Mouse (Mus musculus) left cerebral cortex, adult 11 months (tissue): ENCODE measurements at regions not wholly inside any gene's neighbourhood (a gene's known extent, or its start where the extent isn't known, plus 50 kb on each side); places are given as distances from the start of the nearest gene placed in this dataset.

ENCODE experiments used
- DNase-seq: peaks from one replicate; pipeline ENCODE4 v3.0.0; 2022; ENCODE audit warnings: low spot score

DNA sequence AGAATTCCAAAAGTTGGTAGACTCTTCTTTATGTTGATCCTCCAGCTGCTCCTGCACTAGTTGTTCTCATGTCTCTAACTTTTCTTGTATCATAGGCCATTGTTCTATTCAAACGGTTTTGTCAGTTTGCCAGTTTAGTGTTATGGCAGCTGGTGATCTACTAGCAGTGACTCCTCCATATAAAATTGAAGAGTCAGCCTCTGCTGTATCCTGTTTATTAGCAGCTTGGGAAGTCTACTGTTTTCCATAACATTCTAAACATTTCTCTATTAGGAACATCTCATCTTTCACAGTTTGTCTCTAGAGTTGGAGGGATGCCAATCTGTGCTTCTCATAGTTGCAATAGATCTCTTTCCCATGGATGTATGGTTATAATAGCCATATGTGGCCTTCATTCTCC is 58.6 kb downstream of the Drd1 start:
- no peak for DNase-seq

DNA sequence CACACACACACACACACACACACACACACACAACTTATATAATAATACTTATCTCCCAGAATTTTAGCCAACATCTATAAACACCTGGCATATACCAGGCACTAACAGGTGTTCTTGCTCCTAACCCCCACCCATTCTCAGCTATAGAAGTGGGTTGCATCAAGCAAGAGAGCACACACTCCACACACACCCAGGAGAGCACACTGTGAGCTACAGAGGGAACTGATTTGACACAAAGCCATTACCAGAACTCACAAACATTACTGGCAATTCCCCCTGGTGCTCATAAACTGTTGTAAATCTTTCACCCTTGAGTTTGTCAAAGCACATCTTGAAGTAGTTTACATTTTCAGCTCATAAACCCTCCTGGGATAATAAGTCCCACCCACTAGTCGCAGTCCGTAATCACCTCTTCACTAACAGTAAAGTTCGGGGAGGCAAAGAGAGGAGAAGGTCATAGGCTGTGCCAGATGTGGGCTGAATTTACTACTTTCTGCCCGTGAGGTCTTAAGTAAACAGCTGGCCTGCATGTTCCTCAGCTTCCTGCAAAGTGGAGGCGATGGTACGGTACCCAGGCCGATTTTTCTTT is 62.5 kb downstream of the Drd1 start:
- DNase-seq = no peak

DNA sequence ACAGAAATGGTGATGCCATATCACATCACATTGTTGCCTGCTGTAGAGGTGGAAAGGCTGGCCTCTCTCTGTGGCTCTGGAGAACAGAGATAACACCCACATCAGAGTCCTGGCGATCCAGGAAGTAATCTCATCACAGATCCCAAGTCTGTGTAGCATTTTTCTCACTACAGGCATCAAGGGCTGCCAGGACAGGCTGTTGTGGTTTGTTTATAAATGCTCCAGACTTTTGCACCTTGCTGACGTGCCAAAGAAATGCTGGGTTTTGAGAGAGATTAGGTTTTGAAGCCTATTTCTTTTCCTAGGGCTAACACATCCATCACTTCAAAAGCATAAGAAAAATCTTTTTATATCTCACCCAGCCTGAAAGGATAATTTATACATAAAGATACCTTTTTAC is 76.3 kb downstream of the Drd1 start:
- no peak for DNase-seq

DNA sequence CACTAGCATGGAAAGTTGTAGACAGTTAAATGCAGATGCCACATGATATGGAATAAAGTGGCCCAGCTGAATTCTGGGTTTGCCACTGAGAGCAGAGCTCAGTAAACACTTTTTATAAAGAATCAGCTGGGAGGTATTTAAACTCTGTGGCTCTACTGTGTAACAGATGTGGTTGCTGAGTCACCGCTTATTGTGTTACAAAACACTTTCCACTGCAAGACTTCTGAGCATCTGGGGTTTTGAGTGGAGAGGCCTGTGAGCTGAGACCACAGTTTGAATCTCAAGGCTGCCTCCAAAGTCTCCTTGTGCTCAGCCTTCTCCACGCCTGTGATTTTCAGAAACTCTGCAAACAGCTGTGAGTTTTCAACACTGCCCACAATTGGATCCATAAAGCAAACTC is 86.1 kb downstream of the Drd1 start:
- no peak for DNase-seq

DNA sequence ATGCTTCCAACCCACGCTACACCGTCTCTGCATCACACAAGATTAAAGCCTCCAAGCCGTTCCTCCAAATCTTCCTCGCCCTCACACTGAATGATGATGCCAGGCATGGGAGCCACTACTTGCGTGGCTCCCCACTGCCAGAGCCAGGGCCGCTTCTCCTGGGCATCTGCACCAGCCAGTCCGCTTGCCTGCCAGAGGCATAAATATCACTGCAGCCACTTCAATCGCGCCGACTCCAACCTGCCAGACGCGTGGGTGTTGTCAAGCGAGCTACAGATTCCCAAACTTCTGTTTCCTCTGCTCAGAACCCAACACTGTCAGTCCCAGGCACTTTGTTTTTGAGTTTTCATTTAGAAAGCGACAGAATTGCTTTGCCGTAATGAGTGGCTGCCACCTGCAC is 99.3 kb downstream of the Drd1 start:
- DNase-seq = peak; percentile 59

DNA sequence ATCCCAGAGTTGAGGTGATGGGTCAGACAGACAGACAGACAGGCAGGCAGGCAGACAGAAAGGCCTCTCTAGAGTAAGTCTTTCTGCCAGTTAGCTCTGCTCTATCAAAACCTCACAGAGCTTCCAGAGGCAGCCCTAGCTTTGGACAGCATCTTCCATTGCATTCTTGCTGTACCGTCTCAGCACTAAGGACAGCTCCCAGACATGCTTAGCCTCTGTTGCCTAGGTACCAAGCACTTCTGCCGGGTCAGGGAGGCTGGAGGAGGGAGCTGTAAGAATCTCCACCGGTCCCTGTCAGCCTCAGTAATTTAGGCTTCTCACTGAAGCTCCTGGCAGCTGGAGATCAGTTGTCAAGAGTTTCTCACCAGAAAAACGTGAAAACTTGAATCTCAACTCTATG is 107.4 kb downstream of the Drd1 start:
- no peak for DNase-seq

DNA sequence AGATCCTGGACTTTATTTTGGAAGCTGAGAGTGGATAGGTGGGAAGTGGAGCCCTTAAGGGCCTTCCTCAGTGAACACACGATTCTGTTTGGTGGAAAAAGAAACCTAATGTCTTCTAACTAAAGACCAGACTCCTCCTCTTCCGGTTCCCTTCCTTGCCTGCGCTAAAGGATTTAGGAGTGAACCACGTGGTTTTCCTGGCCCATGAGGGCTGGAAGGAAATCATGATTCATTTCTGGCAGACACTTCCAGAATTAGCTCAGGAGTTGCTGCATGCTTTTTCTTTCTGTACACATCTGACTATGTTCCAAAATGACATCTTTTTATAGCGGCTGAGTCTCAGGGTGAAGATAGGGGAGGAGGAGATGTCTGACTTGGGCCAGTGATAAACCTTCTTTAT is 109.8 kb downstream of the Drd1 start:
- DNase-seq = no peak

DNA sequence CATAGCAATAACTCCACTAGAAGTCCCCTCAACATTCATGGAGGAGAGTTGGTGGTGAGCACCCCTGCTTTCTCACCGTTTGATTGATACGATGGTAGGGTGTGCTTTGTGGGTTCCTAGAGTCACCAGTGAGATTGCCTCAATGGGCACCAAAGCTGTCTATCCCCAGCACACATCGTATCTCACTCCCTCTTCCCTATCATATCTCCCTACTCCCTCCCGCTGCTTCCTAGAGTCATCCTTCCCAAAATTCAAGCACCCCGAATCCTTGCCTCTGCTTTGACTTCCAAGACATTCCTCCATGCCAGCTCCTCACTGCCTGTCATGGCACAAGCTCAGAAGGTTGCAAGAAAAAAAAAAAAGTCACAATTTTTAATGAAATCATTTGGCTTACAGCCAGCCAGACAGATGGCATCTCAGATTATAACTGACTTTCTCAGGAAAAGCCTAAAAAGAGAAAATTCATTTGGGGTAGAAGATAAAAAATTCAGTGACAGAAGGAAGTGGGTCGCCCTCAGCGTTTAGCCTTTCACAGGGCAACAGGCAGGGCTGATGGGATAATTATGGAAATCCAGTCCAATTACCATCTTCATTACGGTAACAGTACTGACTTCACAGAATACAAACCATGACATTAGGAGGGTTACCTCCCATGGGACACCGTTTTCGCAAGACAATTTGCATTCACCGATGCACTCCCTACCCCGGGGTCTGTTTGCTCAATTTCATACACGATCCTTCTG is 114.3 kb downstream of the Drd1 start:
- no peak for DNase-seq

DNA sequence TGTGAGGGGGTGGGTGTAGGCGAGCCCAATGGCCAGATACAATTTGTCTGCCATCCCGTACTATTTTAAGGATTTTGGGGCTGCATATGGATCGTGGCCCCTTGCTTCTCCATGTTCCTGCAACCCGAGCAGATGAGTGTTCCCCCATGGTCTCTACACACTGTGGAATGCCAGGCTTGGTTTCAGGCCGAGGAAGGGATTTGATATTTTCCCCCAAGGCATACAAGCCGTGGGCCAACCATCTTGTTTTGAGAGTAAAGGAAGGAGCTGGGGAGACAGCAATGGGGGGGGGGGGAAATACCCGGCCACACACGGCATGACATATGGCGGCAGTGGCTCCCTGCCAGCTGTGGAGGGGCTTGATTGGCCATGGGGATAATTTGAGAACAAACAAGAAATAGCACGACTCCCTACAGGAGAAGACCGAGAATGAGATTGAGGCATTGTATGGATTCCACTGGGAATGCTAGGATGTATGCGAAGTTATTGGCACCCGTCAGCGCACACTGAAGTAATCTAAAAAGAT is 120.3 kb downstream of the Drd1 start:
- no peak for DNase-seq

DNA sequence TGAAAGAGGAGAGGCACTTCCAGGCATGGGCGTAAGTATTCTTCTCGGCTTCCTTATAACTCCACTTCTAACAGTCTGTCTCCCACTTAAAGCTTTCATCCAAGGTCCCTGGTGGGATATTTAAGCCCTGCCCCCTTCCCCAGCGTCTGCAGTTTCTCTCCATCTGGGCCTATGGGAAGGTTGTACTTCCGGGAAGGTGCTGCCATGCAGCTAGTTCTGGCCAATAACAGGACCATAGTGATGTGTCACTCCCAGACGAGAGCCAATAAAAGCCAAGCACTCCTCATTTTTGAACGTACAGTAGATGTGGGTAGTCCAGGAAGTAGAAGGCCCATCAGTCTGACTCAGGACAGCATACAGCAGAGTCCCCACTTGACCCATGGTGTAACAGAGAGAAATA is 121.0 kb downstream of the Drd1 start:
- DNase-seq = no peak

DNA sequence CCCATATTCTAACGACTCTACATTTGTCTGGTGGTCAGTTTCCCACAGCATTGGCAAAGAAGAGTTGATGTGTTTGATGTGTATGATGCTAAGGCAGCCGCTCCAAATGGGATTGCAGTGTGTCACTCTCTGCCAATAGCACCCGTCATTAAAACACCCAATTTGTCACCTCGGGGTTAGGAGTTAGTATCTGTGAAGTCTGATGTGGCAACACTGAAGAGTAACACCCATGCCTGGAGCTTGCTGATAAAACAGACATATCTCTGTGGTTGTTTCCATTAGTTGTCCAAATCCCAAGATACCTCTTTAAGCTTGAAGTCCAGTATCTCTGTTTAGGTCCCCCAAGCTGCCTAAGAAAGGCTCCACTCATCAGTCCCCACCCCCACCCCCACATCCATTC is 129.4 kb downstream of the Drd1 start:
- no peak for DNase-seq

DNA sequence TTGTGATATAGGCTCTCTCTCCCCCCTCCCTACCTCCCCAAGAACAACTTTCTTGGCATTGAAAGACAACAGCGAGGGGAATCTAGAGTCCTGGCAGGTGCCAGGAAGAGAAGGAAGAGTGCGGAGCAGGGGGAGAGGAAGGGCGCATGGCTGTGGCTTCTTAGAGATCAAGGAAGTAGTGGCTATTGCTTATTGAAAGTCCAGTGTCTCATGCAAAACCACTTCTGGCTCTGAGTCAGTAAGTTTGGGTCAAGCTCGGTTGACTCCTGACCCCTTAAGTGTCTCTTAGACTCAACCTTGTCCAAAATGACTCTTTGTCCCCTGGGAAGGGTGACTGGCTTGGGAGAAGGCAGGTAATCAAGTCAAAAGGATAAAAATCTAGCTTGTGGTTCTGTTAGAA is 131.1 kb downstream of the Drd1 start:
- no peak for DNase-seq

DNA sequence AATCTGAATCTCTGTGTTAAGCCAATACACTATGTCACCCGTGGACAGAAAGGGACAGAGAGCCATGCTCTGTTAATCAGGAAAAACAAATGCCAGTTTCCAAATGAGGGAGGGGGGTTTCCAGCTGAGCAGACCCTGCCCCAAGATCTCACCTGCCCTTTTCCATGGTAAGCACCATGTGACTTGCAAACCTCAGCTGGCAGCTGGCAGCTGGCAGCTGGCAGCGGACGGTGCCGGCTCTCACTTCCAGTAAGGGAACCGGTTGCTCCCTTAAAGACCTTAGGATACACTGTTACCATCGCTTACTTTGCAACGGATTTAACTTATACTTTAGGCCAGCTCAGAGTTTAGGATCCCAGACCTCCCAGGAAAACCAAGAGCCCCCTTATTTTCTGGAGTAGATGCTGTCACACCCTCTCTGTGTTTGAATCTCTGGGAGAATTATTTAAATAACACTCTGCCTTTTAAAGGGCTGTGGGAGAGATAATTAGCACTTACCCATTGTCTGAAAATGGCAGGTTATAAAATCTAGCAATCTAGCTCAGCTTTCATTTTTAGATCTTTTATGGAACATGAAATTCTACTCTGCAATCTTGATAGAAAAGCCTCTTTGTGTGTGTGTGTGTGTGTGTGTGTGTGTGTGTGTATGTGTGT is 131.7 kb downstream of the Drd1 start:
- no peak for DNase-seq

DNA sequence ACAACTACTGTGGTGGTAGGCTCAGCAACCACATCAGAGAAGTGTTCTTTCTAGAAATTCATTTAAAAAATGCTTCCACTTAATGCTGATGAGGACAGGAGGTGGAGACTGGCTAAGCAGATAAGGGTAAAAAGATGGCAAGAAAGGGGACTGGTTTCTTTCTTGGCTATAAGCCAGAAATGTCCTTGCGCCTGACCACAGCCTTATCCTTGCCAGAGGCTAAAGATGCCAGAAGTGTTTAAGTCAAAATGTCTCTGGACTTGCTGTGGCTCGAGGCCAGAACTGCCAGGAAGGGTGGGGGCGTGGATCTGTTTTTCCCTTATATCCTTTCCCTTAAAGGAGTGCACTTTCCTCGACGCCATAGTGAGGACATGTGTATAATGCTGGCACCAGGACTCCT is 133.7 kb downstream of the Drd1 start:
- DNase-seq = no peak

DNA sequence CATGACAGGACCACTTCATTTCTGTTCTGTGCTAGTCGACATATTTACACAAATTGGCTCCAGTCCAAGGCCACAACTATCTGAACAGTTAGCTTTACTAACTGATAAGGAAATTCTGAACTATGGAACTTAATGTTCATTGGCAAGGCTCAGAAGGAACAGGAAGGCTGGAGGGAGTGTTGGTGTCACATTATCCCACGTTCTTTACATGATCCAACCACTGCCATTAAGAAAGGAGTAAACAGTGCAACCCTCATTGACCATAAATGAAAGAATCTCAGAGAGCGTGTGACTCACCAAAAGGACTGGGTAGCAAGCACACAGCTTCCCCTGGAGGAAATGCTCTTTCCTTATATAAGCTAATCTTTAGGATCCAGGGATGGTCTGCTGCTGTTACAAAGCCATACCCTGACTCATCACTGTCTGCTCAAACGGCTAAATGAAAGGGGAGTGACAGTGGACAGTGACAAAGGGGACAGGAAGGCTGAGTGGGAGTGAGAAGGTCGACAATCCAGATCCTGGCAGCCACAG is 135.6 kb downstream of the Drd1 start:
- DNase-seq = no peak

DNA sequence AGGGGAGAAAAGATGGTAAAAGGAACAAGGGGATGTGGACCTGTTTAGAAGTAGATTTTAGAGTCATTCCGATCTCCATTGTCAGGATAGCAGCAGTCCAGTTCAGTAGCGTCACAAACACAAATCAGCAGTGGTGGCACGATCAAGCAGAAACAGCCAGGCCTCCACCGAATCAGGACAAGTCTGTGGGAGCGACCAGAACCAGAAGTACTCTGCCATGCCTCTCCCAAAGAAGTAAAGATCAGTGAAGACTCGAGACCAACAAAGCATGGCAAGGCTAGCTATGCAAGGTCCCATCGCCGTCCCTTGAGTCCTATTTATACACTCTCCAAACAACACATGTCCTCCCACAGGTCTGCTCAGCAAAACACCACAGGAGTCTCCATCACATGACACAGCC is 140.0 kb downstream of the Drd1 start:
- DNase-seq = no peak

DNA sequence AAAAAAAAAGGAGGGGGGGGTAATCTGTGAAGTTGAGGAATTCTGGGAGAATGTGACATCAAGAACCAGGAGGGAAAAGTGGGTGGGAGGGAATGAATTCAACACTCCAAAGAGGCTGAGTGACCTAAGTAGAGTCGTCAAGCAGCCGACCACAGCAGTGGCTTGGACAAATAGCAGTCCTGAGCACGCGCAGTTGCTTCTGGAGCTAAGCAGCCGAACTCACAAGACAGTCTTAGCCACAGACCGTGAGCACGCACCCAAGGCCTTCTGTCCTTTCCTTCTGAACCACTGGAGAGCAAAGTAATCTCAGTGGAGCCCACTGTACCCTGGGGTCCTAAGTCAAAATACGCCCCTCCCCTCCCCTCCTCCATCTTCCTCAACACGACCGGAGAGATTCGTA is 141.1 kb downstream of the Drd1 start:
- no peak for DNase-seq

DNA sequence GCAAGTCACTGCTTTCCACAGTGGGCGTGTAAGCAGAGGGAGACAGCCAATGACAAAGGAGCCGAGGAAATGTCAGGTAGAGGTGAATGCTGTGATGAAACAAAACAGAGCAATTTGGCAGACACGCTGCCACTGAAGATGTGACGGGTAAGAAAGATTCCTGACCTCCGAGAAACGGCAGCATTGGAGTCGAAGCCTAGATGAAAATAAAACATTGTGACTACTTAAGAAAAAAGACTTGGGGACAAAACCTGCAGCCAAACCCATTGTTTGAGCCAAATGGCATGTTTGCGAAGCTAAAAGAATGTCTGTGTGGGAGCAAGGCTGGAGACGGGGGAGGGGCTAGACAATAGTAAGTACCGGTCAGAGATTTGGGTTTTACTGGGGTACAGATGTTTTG is 142.0 kb downstream of the Drd1 start:
- no peak for DNase-seq

DNA sequence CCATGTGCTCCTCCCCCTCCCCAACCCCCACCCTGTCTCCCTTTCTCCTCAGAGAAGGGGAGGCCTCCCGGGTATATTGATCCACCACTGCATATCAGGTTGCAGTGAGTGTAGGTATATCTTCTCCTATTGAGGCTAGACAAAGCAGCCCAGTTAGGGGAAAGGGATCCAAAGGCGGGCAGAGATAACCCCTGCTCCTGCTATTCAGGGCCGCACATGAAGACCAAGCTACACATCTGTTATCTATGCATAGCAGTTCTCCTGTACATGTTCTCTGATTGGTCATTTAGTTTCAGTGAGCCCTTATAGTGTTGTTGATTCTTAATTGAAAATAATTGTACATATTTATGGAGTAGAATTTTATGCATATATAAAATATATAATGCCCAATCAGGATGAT is 143.7 kb downstream of the Drd1 start:
- no peak for DNase-seq

DNA sequence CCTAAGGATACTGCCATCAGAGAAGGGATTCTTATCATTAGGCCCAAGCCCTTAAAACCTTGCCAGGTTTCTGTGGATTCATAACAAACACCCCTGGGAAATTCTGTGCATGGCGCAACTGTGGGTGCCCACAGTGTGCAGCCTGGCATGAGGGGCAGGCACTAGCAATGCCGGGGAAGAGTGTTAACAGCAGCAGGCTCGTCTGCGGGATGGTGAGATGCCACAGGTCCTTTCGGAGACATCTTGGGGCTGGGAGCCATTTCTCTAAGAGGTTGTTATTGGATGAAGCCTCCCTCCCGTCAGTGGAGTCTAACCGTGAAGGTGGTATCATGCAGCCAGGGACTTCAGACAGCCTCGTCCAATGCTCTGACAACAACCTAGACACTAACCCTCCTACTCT is 144.2 kb downstream of the Drd1 start:
- DNase-seq = no peak

DNA sequence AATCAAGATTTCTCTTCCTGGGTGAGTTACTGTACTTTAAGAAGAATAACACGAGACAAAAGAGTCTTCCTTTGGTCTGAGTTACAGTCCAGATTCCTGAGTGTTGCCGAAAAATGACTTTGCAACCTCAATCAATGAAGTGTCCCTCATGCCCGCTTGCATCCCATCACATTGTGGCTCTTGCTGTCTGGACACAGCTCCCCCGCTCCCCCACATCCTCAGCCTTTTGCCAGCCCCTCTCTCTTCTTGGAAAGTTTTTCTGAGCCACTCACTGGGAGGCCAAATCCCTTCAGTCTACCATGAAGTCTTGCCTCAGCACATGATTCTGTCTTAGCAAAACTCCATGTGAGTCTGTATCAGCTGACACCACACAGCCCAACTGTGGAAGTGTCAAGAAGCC is 145.3 kb downstream of the Drd1 start:
- DNase-seq = no peak

DNA sequence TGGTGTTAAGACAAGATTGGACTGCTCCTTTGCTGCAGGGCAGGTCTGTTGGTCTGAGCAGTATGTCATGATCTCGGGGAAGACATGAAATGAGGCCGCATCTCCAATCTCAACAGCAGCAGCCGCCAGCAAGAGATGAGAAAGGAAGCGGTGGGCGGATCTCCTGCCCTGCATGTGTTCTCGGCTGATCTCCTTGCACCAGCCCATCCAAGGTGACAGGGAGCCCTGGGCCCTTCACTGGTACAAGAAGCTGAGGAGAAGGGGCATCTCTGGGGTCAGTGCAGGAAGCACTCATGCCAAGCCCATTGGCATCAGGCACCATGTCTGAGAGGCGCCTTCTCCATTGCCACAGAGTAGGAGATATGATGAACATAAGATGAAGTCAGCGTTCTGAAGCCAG is 151.0 kb downstream of the Drd1 start:
- no peak for DNase-seq

DNA sequence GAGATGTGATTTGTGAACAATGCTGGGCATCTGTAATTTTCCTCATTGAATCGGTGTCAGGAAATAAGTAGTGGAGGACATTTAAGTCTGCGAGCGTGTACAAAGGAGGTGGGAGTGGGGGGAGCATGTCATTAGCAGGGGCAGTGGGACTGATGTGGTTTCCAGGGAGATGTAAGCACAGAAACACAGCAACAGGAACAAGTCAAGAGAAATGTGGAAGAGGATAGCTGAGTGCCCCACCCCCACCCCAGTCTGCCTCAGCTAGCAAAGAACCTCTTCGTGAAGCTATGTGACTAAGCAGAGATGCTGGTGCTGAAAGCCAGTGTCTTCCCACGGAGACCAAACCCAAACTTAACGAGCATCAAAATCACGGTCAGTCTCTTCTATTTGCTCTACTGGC is 151.9 kb downstream of the Drd1 start:
- DNase-seq = no peak
